Mouse (Mus musculus): ENCODE measurements around the gene Exoc7. TPM values are rescaled to one million over a fixed set of nuclear protein-coding genes. Genes with fewer than 3 reads are reported as not detected.

The Exoc7 gene
- total and polyA plus RNA-seq, 2 experiments from 2014 or later = 81.0 to 149 TPM

DNA sequence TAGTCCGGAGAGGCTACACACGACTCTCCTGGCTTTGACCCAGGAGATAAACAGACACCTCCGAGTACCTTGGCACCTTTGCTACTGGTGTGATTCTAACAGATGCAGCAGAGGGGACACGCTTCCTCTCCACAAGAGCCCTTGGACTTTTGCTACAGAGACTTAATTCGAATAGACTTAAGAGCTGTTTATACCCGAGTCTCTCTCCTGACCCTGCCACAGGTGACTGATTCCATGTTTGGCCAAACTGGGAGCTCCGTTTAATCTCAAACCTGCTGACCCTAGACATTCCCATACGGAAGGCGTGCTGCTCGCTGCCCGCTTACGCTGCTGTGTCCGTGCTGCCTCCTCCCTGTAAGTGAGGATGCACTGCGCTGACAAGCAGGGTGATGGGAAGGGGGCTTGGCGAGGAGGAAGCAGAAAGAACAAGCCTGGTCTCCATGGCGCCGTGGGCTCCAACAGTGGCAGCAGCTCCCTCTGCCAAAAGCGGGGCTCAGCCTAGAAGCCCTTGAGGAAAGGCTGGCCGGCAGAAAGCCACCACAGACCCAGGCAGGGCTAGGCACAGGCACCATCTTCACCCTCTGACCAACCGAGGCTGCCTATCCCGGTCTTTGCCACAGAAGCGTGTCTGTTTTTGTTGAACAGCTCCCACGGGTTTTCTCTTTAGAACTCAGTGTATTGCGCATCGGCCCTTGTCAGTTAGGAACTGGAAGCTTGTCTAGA lies 35.2 kb upstream of the Exoc7 start:
- Histone ChIP-seq H3K4me1 (ENCODE audit: insufficient read depth, low read length) (no peaks in the 10 kb centered on the region), H3K36me3 (ENCODE audit: insufficient read depth, low read length) (peaks cover 57% of the 10 kb centered on the region), H3K27ac (ENCODE audit: low read depth, low read length) (no peak overlapping the region), H3K27me3 (ENCODE audit: insufficient read depth, low read length) (no peaks in the 10 kb centered on the region), H3K4me3 (ENCODE audit: low read depth, low read length) (no peak overlapping the region), H3K4me2 (ENCODE audit: low read depth, low read length, poor library complexity, severe bottlenecking) (no peak overlapping the region), H3K9me3 (ENCODE audit: low read length) (no peaks in the 10 kb centered on the region), H3K9ac (replicated peaks; ENCODE audit: low read length, poor library complexity, severe bottlenecking) (no peak overlapping the region)
- WGBS = 70% methylated on average over 25 of the region's 25 CpGs
- peak; percentile 45; the same call in 1 of the 2 replicates for ATAC-seq (ENCODE audit: low FRiP score)
- peak; percentile 79 for DNase-seq (ENCODE audit: low spot score)
- TF ChIP-seq CTCF (IDR thresholded peaks at IDR 0.05) = no peak

DNA sequence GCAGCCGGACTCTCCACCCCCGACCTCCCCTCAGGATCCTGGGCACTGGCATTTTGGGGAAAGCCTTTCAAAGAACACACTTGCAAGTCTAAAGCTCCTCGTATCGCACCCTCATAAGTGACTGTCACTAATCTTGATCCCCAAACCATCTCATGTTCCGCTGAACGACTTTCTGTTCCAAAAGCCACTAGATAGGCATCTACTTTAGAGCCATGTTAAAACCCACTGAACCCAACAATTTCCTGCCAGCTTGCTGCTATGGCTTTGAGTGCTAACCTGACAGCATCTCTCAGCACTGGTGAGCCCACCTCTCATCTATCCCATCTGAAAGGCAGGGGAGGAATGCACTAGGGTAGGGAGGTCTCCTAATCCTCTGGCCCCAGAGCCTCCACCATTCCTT lies 30.5 kb upstream of the Exoc7 start:
- Histone ChIP-seq H3K4me2 (ENCODE audit: low read depth, low read length, poor library complexity, severe bottlenecking) (no peak overlapping the region), H3K36me3 (ENCODE audit: insufficient read depth, low read length) (peaks cover 21% of the 10 kb centered on the region), H3K27me3 (ENCODE audit: insufficient read depth, low read length) (peaks cover 14% of the 10 kb centered on the region), H3K9me3 (ENCODE audit: low read length) (no peaks in the 10 kb centered on the region), H3K4me3 (ENCODE audit: low read depth, low read length) (no peak overlapping the region), H3K9ac (replicated peaks; ENCODE audit: low read length, poor library complexity, severe bottlenecking) (no peak overlapping the region), H3K27ac (ENCODE audit: low read depth, low read length) (no peak overlapping the region), H3K4me1 (ENCODE audit: insufficient read depth, low read length) (peaks cover 6% of the 10 kb centered on the region; the same call in 1 of the 2 replicates)
- DNase-seq (ENCODE audit: low spot score) = no peak
- ATAC-seq (ENCODE audit: low FRiP score) = no peak
- no peak for TF ChIP-seq CTCF (IDR thresholded peaks at IDR 0.05)
- WGBS = 77% methylated on average over 6 of the region's 6 CpGs

DNA sequence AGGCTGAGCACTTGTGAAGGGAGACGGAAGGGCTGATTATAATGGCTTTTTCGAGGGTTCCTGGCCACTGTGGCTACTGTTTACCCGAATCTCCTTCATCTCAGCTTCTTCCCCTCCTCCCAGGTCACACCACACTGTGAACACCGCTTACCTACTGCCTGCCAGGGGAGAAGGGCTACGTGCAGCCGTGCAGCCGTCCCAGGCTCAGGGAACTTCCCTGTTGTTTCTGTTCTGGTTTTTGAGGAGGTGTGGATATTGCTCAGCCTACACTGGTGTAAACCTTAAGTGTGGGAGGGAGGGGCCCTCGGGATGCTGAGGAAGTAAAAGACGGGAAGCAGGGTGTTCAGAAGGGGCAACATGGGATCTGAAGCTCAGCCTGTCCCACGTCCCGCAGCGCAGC lies 30.0 kb upstream of the Exoc7 start:
- Histone ChIP-seq H3K27me3 (ENCODE audit: insufficient read depth, low read length) (peaks cover 14% of the 10 kb centered on the region), H3K9ac (replicated peaks; ENCODE audit: low read length, poor library complexity, severe bottlenecking) (no peak overlapping the region), H3K4me2 (ENCODE audit: low read depth, low read length, poor library complexity, severe bottlenecking) (no peak overlapping the region), H3K36me3 (ENCODE audit: insufficient read depth, low read length) (peaks cover 16% of the 10 kb centered on the region), H3K9me3 (ENCODE audit: low read length) (no peaks in the 10 kb centered on the region), H3K27ac (ENCODE audit: low read depth, low read length) (no peak overlapping the region), H3K4me3 (ENCODE audit: low read depth, low read length) (no peak overlapping the region), H3K4me1 (ENCODE audit: insufficient read depth, low read length) (peaks cover 6% of the 10 kb centered on the region; the same call in 1 of the 2 replicates)
- 63% methylated on average over 12 of the region's 12 CpGs for WGBS
- TF ChIP-seq CTCF (IDR thresholded peaks at IDR 0.05) = no peak
- no peak for ATAC-seq (ENCODE audit: low FRiP score)
- DNase-seq (ENCODE audit: low spot score) = no peak

DNA sequence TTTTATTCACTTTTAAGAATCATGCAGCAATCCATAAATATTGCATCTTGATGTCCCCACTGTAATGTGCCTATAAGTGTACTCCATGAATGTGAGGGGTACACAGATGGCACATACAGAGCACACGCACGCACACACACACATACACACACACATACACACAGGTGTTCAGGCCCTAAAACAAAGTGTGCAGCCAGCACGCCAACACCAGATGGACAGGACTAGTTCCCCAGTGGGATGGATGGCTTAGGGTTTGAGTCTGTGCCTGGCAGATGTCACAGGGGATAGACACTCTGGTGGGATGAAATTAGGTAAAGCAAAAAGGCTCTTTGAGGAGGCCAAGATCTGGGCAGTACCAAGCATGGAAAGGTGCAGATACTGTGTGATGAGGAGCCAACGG lies 29.4 kb upstream of the Exoc7 start:
- peaks cover 14% of the 10 kb centered on the region for H3K27me3 ChIP-seq (ENCODE audit: insufficient read depth, low read length)
- 0 out of 2 replicates have a peak overlapping the region, but pooled peaks have one; percentile 75 for H3K27ac ChIP-seq (ENCODE audit: low read depth, low read length)
- H3K9me3 ChIP-seq (ENCODE audit: low read length) = no peaks in the 10 kb centered on the region
- TF ChIP-seq CTCF (IDR thresholded peaks at IDR 0.05) = no peak
- H3K4me1 ChIP-seq (ENCODE audit: insufficient read depth, low read length) = peaks cover 6% of the 10 kb centered on the region; the same call in 1 of the 2 replicates
- peaks cover 14% of the 10 kb centered on the region for H3K36me3 ChIP-seq (ENCODE audit: insufficient read depth, low read length)
- ATAC-seq (ENCODE audit: low FRiP score) (no peak), DNase-seq (ENCODE audit: low spot score) (peak; percentile 45)
- 0 out of 2 replicates have a peak overlapping the region, but pooled peaks have one; percentile 52 for H3K9ac ChIP-seq (replicated peaks; ENCODE audit: low read length, poor library complexity, severe bottlenecking)
- H3K4me2 ChIP-seq (ENCODE audit: low read depth, low read length, poor library complexity, severe bottlenecking) = no peak overlapping the region; the same call in 1 of the 2 replicates
- H3K4me3 ChIP-seq (ENCODE audit: low read depth, low read length) = no peak overlapping the region
- WGBS = 80% methylated on average over 4 of the region's 4 CpGs

DNA sequence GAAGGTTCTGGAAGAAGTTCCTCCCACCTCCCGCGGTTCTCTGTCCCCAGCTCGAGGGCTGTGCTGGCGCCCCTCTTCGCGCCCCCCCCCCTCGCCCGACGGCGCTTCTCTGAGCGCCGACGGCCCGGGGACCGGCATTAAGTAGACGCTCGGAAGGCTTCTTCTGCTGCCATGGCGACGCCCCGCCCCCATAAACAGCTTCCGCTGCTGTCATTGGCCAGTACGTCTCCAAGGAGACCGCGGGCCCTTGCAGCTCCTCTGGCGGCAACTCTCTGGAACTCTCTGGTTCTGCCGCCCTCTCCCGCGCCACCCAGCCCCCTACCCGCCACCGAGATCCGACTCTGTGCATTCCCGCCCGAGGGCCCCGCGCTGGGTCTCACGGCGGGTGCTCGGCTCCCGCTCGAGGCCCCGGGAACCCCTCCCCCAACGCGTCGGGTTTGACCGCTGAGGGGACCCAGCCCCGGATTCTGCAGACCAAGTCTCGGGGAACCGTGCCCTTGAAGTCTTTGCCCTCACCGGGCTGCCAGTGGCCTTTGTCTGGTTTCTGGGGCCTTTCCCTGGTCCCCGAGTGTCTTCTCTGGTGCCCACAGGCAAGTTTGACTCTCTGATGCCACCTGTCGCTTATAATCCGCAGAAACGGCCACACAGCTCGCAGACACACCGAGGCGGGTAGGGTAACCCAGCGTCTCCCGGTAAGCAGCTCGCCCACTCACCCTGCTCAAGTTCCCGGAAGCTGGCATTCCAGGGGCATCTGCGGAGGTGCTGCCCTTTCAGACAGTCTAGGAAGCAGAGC lies 28.4 kb upstream of the Exoc7 start, which contains the start of gene Foxj1:
Gene Foxj1, minus strand, starts transcription at position 156 of the 793 bp plus-strand sequence.
- DNase-seq (ENCODE audit: low spot score) (peak; percentile 97), ATAC-seq (ENCODE audit: low FRiP score) (peak; percentile 91)
- Histone ChIP-seq H3K9ac (replicated peaks; ENCODE audit: low read length, poor library complexity, severe bottlenecking) (peak within 1 kb of the TSS; percentile 52), H3K4me3 (ENCODE audit: low read depth, low read length) (peak within 1 kb of the TSS; percentile 42), H3K4me2 (ENCODE audit: low read depth, low read length, poor library complexity, severe bottlenecking) (peak within 1 kb of the TSS; percentile 93), H3K36me3 (ENCODE audit: insufficient read depth, low read length) (peaks cover 14% of the 10 kb centered on the region), H3K4me1 (ENCODE audit: insufficient read depth, low read length) (peaks cover 6% of the 10 kb centered on the region; the same call in 1 of the 2 replicates), H3K9me3 (ENCODE audit: low read length) (no peaks in the 10 kb centered on the region), H3K27ac (ENCODE audit: low read depth, low read length) (peak within 1 kb of the TSS; percentile 75), H3K27me3 (ENCODE audit: insufficient read depth, low read length) (peaks cover 14% of the 10 kb centered on the region)
- WGBS = under 1% methylated on average over 49 of the region's 61 CpGs
- peak; percentile 65 for TF ChIP-seq CTCF (IDR thresholded peaks at IDR 0.05)

Data from midbrain, postnatal 0 days (tissue).